Mouse (Mus musculus) erythroblast, embryonic 14.5 days (primary cell): Measurements from ENCODE around the gene Gm10840.

ENCODE experiments used
- GATA1 ChIP-seq: IDR thresholded peaks from 2 replicates; pipeline ENCODE4 v1.6.1; 2012; ENCODE audit warnings: low read length, inconsistent platforms, mixed read lengths
- TAL1 ChIP-seq: IDR thresholded peaks from 3 replicates; pipeline ENCODE4 v1.6.1; 2012; ENCODE audit warnings: low read length, inconsistent platforms, mixed read lengths

GRCm38 (mm10) chr11:106202123-106202465, 41.4 kb downstream of the Gm10840 start, which contains the start of gene Strada:
- TF ChIP-seq TAL1 (no peak), GATA1 (no peak)
